Mouse (Mus musculus) G1E (cell line): Measurements from ENCODE around the gene Ambra1.

Experiments used
- CTCF ChIP-seq: IDR thresholded peaks from 2 replicates; pipeline ENCODE4 v1.5.1; 2012; ENCODE audit warnings: low read depth, low read length, inconsistent platforms, mixed read lengths
- POLR2AphosphoS5 ChIP-seq: IDR thresholded peaks from 2 replicates; pipeline ENCODE4 v1.6.1; 2012; ENCODE audit warnings: low read depth, low read length, inconsistent platforms; ENCODE audit not compliant: insufficient replicate concordance
- TAL1 ChIP-seq: conservative IDR thresholded peaks from 2 replicates; pipeline ENCODE4 v1.6.1; 2012; ENCODE audit warnings: low read depth, low read length, inconsistent platforms, mixed read lengths

- TF ChIP-seq CTCF (no peak), TAL1 (no peak), POLR2AphosphoS5 (no peak)
These were observed 186.5 kb downstream of the Ambra1 start for GRCm38 (mm10) chr2:91916346-91916977.
